Mouse (Mus musculus): ENCODE data around the gene Acsl3. TPM values are rescaled to one million over a fixed set of nuclear protein-coding genes. Genes with fewer than 3 reads are reported as not detected.

Gene Acsl3
- polyA plus RNA-seq, 1 experiment from 2014 or later: 97.7 TPM

DNA sequence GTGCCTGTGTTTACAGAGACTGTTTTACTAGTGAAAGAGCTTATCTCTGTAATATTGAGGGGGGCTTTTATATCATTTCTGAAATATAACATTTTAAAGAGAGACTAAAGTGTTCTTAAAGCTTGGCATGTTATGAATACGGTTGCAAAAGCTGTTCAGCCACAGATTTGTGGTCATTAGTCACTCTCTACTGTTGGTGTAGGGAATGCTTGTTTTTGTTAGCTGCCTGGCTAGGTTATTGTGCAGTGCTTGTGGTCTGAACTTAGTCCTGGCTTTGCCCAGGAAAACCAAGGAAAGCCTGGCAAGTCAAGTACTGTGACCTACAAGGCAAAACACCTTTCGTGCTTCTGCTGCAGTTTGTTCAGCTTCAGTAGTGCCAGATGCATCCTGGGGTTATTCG lies 44.1 kb downstream of the Acsl3 start:
- no peak overlapping the region for H3K4me3 ChIP-seq (ENCODE audit: low read length)
- no peaks in the 10 kb centered on the region for H3K4me1 ChIP-seq (ENCODE audit: control insufficient read depth, insufficient read depth, low read length)
- no peaks in the 10 kb centered on the region for H3K27me3 ChIP-seq (ENCODE audit: control insufficient read depth, insufficient read depth, low read length)
- H3K4me2 ChIP-seq (replicated peaks; ENCODE audit: low read depth, low read length): no peak overlapping the region
- no peaks in the 10 kb centered on the region for H3K9me3 ChIP-seq (ENCODE audit: control insufficient read depth, low read length)
- no peak overlapping the region for H3K27ac ChIP-seq (ENCODE audit: low read depth, low read length)
- peaks cover 71% of the 10 kb centered on the region for H3K36me3 ChIP-seq (ENCODE audit: control insufficient read depth, insufficient read depth, low read length)
- ATAC-seq (ENCODE audit: low FRiP score, low TSS enrichment): no peak
- WGBS: 87% methylated on average over 3 of the region's 3 CpGs
- H3K9ac ChIP-seq (ENCODE audit: low read depth, low read length): no peak overlapping the region

DNA sequence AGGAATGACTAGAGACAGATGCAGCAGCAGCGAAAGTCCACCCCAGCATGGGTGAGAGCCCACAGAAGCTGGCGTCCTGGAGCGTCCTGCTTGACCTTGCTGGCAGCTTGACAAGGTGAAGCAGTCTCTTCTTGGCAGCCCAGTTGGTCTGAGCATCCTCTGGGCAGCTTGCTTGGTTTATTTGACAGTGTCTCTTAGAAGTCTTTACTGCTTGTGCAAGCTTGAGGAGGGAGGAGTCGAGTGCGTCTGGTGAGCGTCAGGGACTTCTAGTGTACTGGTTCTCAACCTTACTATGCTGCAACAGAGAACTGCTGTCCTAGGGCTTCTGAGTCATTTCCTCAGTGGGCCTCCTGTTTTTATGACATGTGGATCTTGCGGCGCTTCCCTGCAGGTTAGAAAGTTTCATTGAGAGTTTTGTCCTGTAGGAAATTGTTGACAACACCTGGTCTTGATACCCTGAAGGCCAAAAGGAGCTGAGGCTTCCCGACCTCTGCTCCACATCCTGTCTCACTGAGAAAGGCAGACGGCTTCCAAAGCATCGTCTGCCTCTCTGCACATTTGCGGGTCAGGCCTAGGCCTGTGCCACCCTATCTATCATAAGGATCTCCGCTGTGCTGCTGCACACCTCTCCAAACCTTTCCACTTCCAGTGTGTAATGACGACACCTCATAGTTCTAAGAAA lies 44.8 kb downstream of the Acsl3 start:
- Histone ChIP-seq H3K36me3 (ENCODE audit: control insufficient read depth, insufficient read depth, low read length) (peaks cover 64% of the 10 kb centered on the region), H3K4me3 (ENCODE audit: low read length) (no peak overlapping the region), H3K9me3 (ENCODE audit: control insufficient read depth, low read length) (no peaks in the 10 kb centered on the region), H3K27me3 (ENCODE audit: control insufficient read depth, insufficient read depth, low read length) (no peaks in the 10 kb centered on the region), H3K27ac (ENCODE audit: low read depth, low read length) (no peak overlapping the region), H3K4me1 (ENCODE audit: control insufficient read depth, insufficient read depth, low read length) (no peaks in the 10 kb centered on the region), H3K4me2 (replicated peaks; ENCODE audit: low read depth, low read length) (no peak overlapping the region), H3K9ac (ENCODE audit: low read depth, low read length) (no peak overlapping the region)
- no peak for ATAC-seq (ENCODE audit: low FRiP score, low TSS enrichment)
- WGBS: 63% methylated on average over 14 of the region's 14 CpGs

GRCm38 (mm10) chr1:78702964-78703285 lies 45.3 kb downstream of the Acsl3 start:
- H3K27me3 ChIP-seq (ENCODE audit: control insufficient read depth, insufficient read depth, low read length): no peaks in the 10 kb centered on the region
- H3K36me3 ChIP-seq (ENCODE audit: control insufficient read depth, insufficient read depth, low read length): peaks cover 61% of the 10 kb centered on the region
- H3K4me2 ChIP-seq (replicated peaks; ENCODE audit: low read depth, low read length): no peak overlapping the region
- H3K4me3 ChIP-seq (ENCODE audit: low read length): no peak overlapping the region
- no peak for ATAC-seq (ENCODE audit: low FRiP score, low TSS enrichment)
- no peaks in the 10 kb centered on the region for H3K9me3 ChIP-seq (ENCODE audit: control insufficient read depth, low read length)
- WGBS: 71% methylated on average over 2 of the region's 2 CpGs
- no peaks in the 10 kb centered on the region for H3K4me1 ChIP-seq (ENCODE audit: control insufficient read depth, insufficient read depth, low read length)
- H3K27ac ChIP-seq (ENCODE audit: low read depth, low read length): no peak overlapping the region
- H3K9ac ChIP-seq (ENCODE audit: low read depth, low read length): no peak overlapping the region

- no peak overlapping the region for H3K4me2 ChIP-seq (replicated peaks; ENCODE audit: low read depth, low read length)
- H3K4me1 ChIP-seq (ENCODE audit: control insufficient read depth, insufficient read depth, low read length): no peaks in the 10 kb centered on the region
- no peaks in the 10 kb centered on the region for H3K9me3 ChIP-seq (ENCODE audit: control insufficient read depth, low read length)
- no peak overlapping the region for H3K4me3 ChIP-seq (ENCODE audit: low read length)
- peaks cover 40% of the 10 kb centered on the region for H3K36me3 ChIP-seq (ENCODE audit: control insufficient read depth, insufficient read depth, low read length)
- no peaks in the 10 kb centered on the region for H3K27me3 ChIP-seq (ENCODE audit: control insufficient read depth, insufficient read depth, low read length)
- H3K9ac ChIP-seq (ENCODE audit: low read depth, low read length): no peak overlapping the region
- 78% methylated on average over 10 of the region's 10 CpGs for WGBS
- ATAC-seq (ENCODE audit: low FRiP score, low TSS enrichment): no peak
- no peak overlapping the region for H3K27ac ChIP-seq (ENCODE audit: low read depth, low read length)
These were observed 48.7 kb downstream of the Acsl3 start for GRCm38 (mm10) chr1:78706338-78706737.

- Histone ChIP-seq H3K36me3 (ENCODE audit: control insufficient read depth, insufficient read depth, low read length) (peaks cover 31% of the 10 kb centered on the region), H3K9me3 (ENCODE audit: control insufficient read depth, low read length) (no peaks in the 10 kb centered on the region)
- ATAC-seq (ENCODE audit: low FRiP score, low TSS enrichment): no peak
These were observed 49.7 kb downstream of the Acsl3 start for GRCm38 (mm10) chr1:78707280-78707679.

DNA sequence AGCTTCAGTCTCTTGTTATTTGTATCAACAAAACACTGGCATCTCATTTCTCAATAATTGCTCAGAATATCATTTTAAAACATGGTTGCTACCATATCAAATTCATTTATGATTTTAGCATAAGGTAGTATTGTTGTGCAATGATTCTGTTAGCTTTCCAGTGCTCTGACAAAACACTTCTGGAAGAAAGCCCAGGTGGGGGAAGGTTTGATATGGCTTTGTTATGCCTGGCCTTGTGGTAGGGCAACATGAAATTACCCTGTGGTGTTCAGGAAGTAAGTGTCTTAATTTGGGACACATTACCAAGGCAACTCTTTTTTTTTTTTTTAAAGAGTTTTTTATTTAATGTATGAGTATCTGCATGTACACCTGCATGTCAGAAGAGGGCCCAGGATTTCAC lies 52.4 kb downstream of the Acsl3 start:
- Histone ChIP-seq H3K9me3 (ENCODE audit: control insufficient read depth, low read length) (no peaks in the 10 kb centered on the region), H3K4me1 (ENCODE audit: control insufficient read depth, insufficient read depth, low read length) (no peaks in the 10 kb centered on the region), H3K27ac (ENCODE audit: low read depth, low read length) (no peak overlapping the region), H3K4me2 (replicated peaks; ENCODE audit: low read depth, low read length) (no peak overlapping the region), H3K4me3 (ENCODE audit: low read length) (no peak overlapping the region), H3K36me3 (ENCODE audit: control insufficient read depth, insufficient read depth, low read length) (peaks cover 8% of the 10 kb centered on the region; the same call in 1 of the 2 replicates), H3K9ac (ENCODE audit: low read depth, low read length) (no peak overlapping the region), H3K27me3 (ENCODE audit: control insufficient read depth, insufficient read depth, low read length) (no peaks in the 10 kb centered on the region)
- ATAC-seq (ENCODE audit: low FRiP score, low TSS enrichment): no peak

More at GRCm38 (mm10) chr1:78707280-78707679, 49.7 kb downstream of the Acsl3 start:
- H3K27me3 ChIP-seq (ENCODE audit: control insufficient read depth, insufficient read depth, low read length): no peaks in the 10 kb centered on the region
- H3K9ac ChIP-seq (ENCODE audit: low read depth, low read length): no peak overlapping the region
- no peak overlapping the region for H3K4me2 ChIP-seq (replicated peaks; ENCODE audit: low read depth, low read length)
- no peak overlapping the region for H3K27ac ChIP-seq (ENCODE audit: low read depth, low read length)
- WGBS: 71% methylated on average over 4 of the region's 4 CpGs
- no peaks in the 10 kb centered on the region for H3K4me1 ChIP-seq (ENCODE audit: control insufficient read depth, insufficient read depth, low read length)
- no peak overlapping the region for H3K4me3 ChIP-seq (ENCODE audit: low read length)

DNA sequence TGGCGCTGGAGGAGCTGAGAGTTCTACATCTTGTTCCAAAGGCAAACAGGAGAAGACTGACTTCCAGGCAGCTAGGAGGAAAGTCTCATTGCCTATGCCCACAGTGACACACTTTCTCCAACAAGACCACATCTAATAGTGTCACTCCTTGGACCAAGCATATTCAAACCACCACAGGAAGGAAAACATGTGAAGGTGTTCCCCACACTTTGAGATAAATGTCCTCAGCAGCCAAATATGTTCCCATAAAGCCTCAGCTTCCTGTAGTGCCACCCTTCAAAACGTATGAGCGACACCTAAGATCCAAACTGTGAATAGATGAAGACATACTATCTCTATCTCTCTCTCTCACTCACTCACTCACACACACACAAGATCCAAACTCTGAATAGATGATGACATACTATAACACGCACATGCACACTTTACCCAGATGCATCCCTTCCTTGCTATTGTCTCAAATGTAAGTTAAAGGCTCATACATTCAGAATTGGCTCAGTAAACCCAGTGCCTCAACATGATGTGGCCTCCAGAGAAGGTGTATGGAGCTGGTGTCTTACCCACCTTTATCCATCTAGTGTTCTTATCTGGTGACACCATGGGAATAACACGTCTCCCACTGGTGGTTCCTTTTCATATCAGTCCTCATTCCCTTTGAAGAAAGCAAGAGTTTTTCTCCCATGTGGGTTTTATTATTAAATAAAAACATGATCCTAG lies 53.1 kb downstream of the Acsl3 start:
- Histone ChIP-seq H3K9ac (ENCODE audit: low read depth, low read length) (no peak overlapping the region), H3K9me3 (ENCODE audit: control insufficient read depth, low read length) (no peaks in the 10 kb centered on the region), H3K36me3 (ENCODE audit: control insufficient read depth, insufficient read depth, low read length) (peaks cover 5% of the 10 kb centered on the region; the same call in 1 of the 2 replicates), H3K4me2 (replicated peaks; ENCODE audit: low read depth, low read length) (no peak overlapping the region), H3K27ac (ENCODE audit: low read depth, low read length) (no peak overlapping the region), H3K4me1 (ENCODE audit: control insufficient read depth, insufficient read depth, low read length) (no peaks in the 10 kb centered on the region), H3K27me3 (ENCODE audit: control insufficient read depth, insufficient read depth, low read length) (no peaks in the 10 kb centered on the region), H3K4me3 (ENCODE audit: low read length) (no peak overlapping the region)
- 91% methylated on average over 5 of the region's 5 CpGs for WGBS
- ATAC-seq (ENCODE audit: low FRiP score, low TSS enrichment): no peak

GRCm38 (mm10) chr1:78724458-78725190 lies 67.0 kb downstream of the Acsl3 start:
- no peak overlapping the region for H3K4me3 ChIP-seq (ENCODE audit: low read length)
- 10% methylated on average over 17 of the region's 17 CpGs for WGBS
- ATAC-seq (ENCODE audit: low FRiP score, low TSS enrichment): peak; percentile 67
- no peaks in the 10 kb centered on the region for H3K9me3 ChIP-seq (ENCODE audit: control insufficient read depth, low read length)
- no peak overlapping the region for H3K4me2 ChIP-seq (replicated peaks; ENCODE audit: low read depth, low read length)
- peaks cover 4% of the 10 kb centered on the region; the same call in 1 of the 2 replicates for H3K4me1 ChIP-seq (ENCODE audit: control insufficient read depth, insufficient read depth, low read length)
- no peaks in the 10 kb centered on the region for H3K36me3 ChIP-seq (ENCODE audit: control insufficient read depth, insufficient read depth, low read length)
- no peak overlapping the region for H3K9ac ChIP-seq (ENCODE audit: low read depth, low read length)
- no peaks in the 10 kb centered on the region for H3K27me3 ChIP-seq (ENCODE audit: control insufficient read depth, insufficient read depth, low read length)
- H3K27ac ChIP-seq (ENCODE audit: low read depth, low read length): no peak overlapping the region

- H3K4me2 ChIP-seq (replicated peaks; ENCODE audit: low read depth, low read length): no peak overlapping the region
- no peaks in the 10 kb centered on the region for H3K36me3 ChIP-seq (ENCODE audit: control insufficient read depth, insufficient read depth, low read length)
- H3K9me3 ChIP-seq (ENCODE audit: control insufficient read depth, low read length): no peaks in the 10 kb centered on the region
- H3K4me1 ChIP-seq (ENCODE audit: control insufficient read depth, insufficient read depth, low read length): peaks cover 4% of the 10 kb centered on the region; the same call in 1 of the 2 replicates
- no peak for ATAC-seq (ENCODE audit: low FRiP score, low TSS enrichment)
- H3K27me3 ChIP-seq (ENCODE audit: control insufficient read depth, insufficient read depth, low read length): no peaks in the 10 kb centered on the region
- no peak overlapping the region for H3K4me3 ChIP-seq (ENCODE audit: low read length)
- H3K27ac ChIP-seq (ENCODE audit: low read depth, low read length): no peak overlapping the region
- H3K9ac ChIP-seq (ENCODE audit: low read depth, low read length): no peak overlapping the region
- WGBS: 36% methylated on average over 3 of the region's 3 CpGs
These were observed 67.5 kb downstream of the Acsl3 start for GRCm38 (mm10) chr1:78725191-78725490.

Data from kidney, embryonic 14.5 days (tissue).